Mouse (Mus musculus) megakaryocyte, adult 5-6 weeks (primary cell): ENCODE data around the gene Fkbp2. TPM values are rescaled to one million over a fixed set of nuclear protein-coding genes. Genes with fewer than 3 reads are reported as not detected.

Experiments used
- ATAC-seq: 2 replicates; pipeline ENCODE4 v1.8.0; 2016; ENCODE audit warnings: mild to moderate bottlenecking, inconsistent platforms; ENCODE audit not compliant: poor library complexity, severe bottlenecking
- total RNA-seq, 2 experiments: library from RNA; stranded (forward) in 1 of 2; stranded (reverse) in 1 of 2; fragments of 153-499, 151-499 nt in 1 of 2; fragments of 221-1000, 200-1000 nt in 1 of 2; gene quantifications; 2 replicates each; pipeline versions ENCODE4 v1.2.3 to v1.2.4; 2015 to 2017

Gene Fkbp2
- total RNA-seq, 2 experiments from 2014 or later: 127 to 141 TPM

GRCm38 (mm10) chr19:6942249-6942691 is 38.0 kb downstream of the Fkbp2 start, which contains the start of gene Gpr137:
Gpr137 (minus strand) TSS chr19:6942480.
- ATAC-seq: peak; percentile 82

GRCm38 (mm10) chr19:6941372-6942248 is 38.7 kb downstream of the Fkbp2 start, which contains the start of gene Bad:
Bad (plus strand) TSS chr19:6941861.
- peak; percentile 86 for ATAC-seq

- no peak for ATAC-seq
Measured at GRCm38 (mm10) chr19:6940396-6941351, 39.6 kb downstream of the Fkbp2 start.

GRCm38 (mm10) chr19:6939106-6940002 is 40.9 kb downstream of the Fkbp2 start:
- no peak for ATAC-seq

- ATAC-seq: no peak
Measured at GRCm38 (mm10) chr19:6937541-6938465, 42.5 kb downstream of the Fkbp2 start.

- ATAC-seq: peak; percentile 43; the same call in 1 of the 2 replicates
Measured at GRCm38 (mm10) chr19:6936299-6936698, 44.0 kb downstream of the Fkbp2 start.

GRCm38 (mm10) chr19:6934195-6934977 is 45.9 kb downstream of the Fkbp2 start, which contains the start of gene Kcnk4:
Kcnk4 (minus strand) TSS chr19:6934515.
- ATAC-seq: no peak

GRCm38 (mm10) chr19:6933436-6934194 is 46.7 kb downstream of the Fkbp2 start:
- peak; percentile 27; the same call in 1 of the 2 replicates for ATAC-seq

- ATAC-seq: no peak
Measured at GRCm38 (mm10) chr19:6933102-6933435, 47.2 kb downstream of the Fkbp2 start.

GRCm38 (mm10) chr19:6932018-6932417 is 48.3 kb downstream of the Fkbp2 start:
- ATAC-seq: no peak

- no peak for ATAC-seq
Measured at GRCm38 (mm10) chr19:6931002-6931401, 49.3 kb downstream of the Fkbp2 start.

- no peak for ATAC-seq
Measured at GRCm38 (mm10) chr19:6928080-6928479, 52.2 kb downstream of the Fkbp2 start.

Other genes starting within 250 kb of the Fkbp2 start
- 5.5 and 7.3 TPM in 2 replicates for gene Rps6ka4, start 139.9 kb downstream of the Fkbp2 start, total RNA-seq (2015)
- gene Rps6ka4, start 139.9 kb downstream of the Fkbp2 start, total RNA-seq (2017): 17.2 and 21.4 TPM in 2 replicates
- gene Ccdc88b, start 122.3 kb downstream of the Fkbp2 start, total RNA-seq (2015): 12.0 and 13.3 TPM in 2 replicates
- 45.9 and 78.0 TPM in 2 replicates for gene Ccdc88b, start 122.3 kb downstream of the Fkbp2 start, total RNA-seq (2017)
- gene Trmt112, start 70.8 kb downstream of the Fkbp2 start, total RNA-seq (2015): 133 and 146 TPM in 2 replicates
- gene Trmt112, start 70.8 kb downstream of the Fkbp2 start, total RNA-seq (2017): 176 and 188 TPM in 2 replicates
- 951 and 1,046 TPM in 2 replicates for gene Prdx5, start 70.4 kb downstream of the Fkbp2 start, total RNA-seq (2015)
- gene Prdx5, start 70.4 kb downstream of the Fkbp2 start, total RNA-seq (2017): 1,745 and 2,032 TPM in 2 replicates
- 11.9 and 12.4 TPM in 2 replicates for gene Esrra, start 58.7 kb downstream of the Fkbp2 start, total RNA-seq (2015)
- 24.6 and 28.9 TPM in 2 replicates for gene Esrra, start 58.7 kb downstream of the Fkbp2 start, total RNA-seq (2017)
- gene Catsperz, start 55.1 kb downstream of the Fkbp2 start, total RNA-seq (2015): not detected in 2 replicates
- gene Catsperz, start 55.1 kb downstream of the Fkbp2 start, total RNA-seq (2017): not detected in 2 replicates
- not detected in 2 replicates for gene Kcnk4, start 46.0 kb downstream of the Fkbp2 start, total RNA-seq (2015)
- gene Kcnk4, start 46.0 kb downstream of the Fkbp2 start, total RNA-seq (2017): 0.11 TPM in 1 of 2 replicates, not detected in the other
- 16.4 and 20.3 TPM in 2 replicates for gene Bad, start 38.6 kb downstream of the Fkbp2 start, total RNA-seq (2015)
- gene Bad, start 38.6 kb downstream of the Fkbp2 start, total RNA-seq (2017): 45.2 and 67.1 TPM in 2 replicates
- gene Gpr137, start 38.0 kb downstream of the Fkbp2 start, total RNA-seq (2015): 10.2 and 18.8 TPM in 2 replicates
- 18.4 and 20.2 TPM in 2 replicates for gene Gpr137, start 38.0 kb downstream of the Fkbp2 start, total RNA-seq (2017)
- 54.3 and 63.8 TPM in 2 replicates for gene Ppp1r14b, start 5.5 kb downstream of the Fkbp2 start, total RNA-seq (2015)
- 43.8 and 45.2 TPM in 2 replicates for gene Ppp1r14b, start 5.5 kb downstream of the Fkbp2 start, total RNA-seq (2017)
- 10.4 and 11.8 TPM in 2 replicates for gene Plcb3, start 4.0 kb downstream of the Fkbp2 start, total RNA-seq (2015)
- gene Plcb3, start 4.0 kb downstream of the Fkbp2 start, total RNA-seq (2017): 13.4 and 14.1 TPM in 2 replicates
- gene Vegfb, start 7.2 kb upstream of the Fkbp2 start, total RNA-seq (2015): 7.8 and 8.0 TPM in 2 replicates
- 2.4 and 2.8 TPM in 2 replicates for gene Vegfb, start 7.2 kb upstream of the Fkbp2 start, total RNA-seq (2017)
- 19.5 and 23.0 TPM in 2 replicates for gene Dnajc4, start 12.1 kb upstream of the Fkbp2 start, total RNA-seq (2015)
- 18.4 and 21.4 TPM in 2 replicates for gene Dnajc4, start 12.1 kb upstream of the Fkbp2 start, total RNA-seq (2017)
- gene Nudt22, start 15.6 kb upstream of the Fkbp2 start, total RNA-seq (2015): 16.6 and 29.0 TPM in 2 replicates
- 10.1 and 16.0 TPM in 2 replicates for gene Nudt22, start 15.6 kb upstream of the Fkbp2 start, total RNA-seq (2017)
- gene Trpt1, start 15.6 kb upstream of the Fkbp2 start, total RNA-seq (2015): 1.5 and 3.4 TPM in 2 replicates
- gene Trpt1, start 15.6 kb upstream of the Fkbp2 start, total RNA-seq (2017): 2.7 and 3.4 TPM in 2 replicates
- 76.4 and 89.1 TPM in 2 replicates for gene Fermt3, start 39.0 kb upstream of the Fkbp2 start, total RNA-seq (2015)
- 239 and 262 TPM in 2 replicates for gene Fermt3, start 39.0 kb upstream of the Fkbp2 start, total RNA-seq (2017)
- gene Stip1, start 59.5 kb upstream of the Fkbp2 start, total RNA-seq (2015): 90.4 and 95.8 TPM in 2 replicates
- gene Stip1, start 59.5 kb upstream of the Fkbp2 start, total RNA-seq (2017): 102 and 115 TPM in 2 replicates
- 0.69 and 3.7 TPM in 2 replicates for gene Macrod1, start 76.3 kb upstream of the Fkbp2 start, total RNA-seq (2015)
- 0.66 and 0.77 TPM in 2 replicates for gene Macrod1, start 76.3 kb upstream of the Fkbp2 start, total RNA-seq (2017)
- not detected in 2 replicates for gene Flrt1, start 125.2 kb upstream of the Fkbp2 start, total RNA-seq (2015)
- not detected in 2 replicates for gene Flrt1, start 125.2 kb upstream of the Fkbp2 start, total RNA-seq (2017)
- 33.6 and 40.7 TPM in 2 replicates for gene Otub1, start 225.8 kb upstream of the Fkbp2 start, total RNA-seq (2015)
- 76.2 and 81.8 TPM in 2 replicates for gene Otub1, start 225.8 kb upstream of the Fkbp2 start, total RNA-seq (2017)
- gene Cox8a, start 237.1 kb upstream of the Fkbp2 start, total RNA-seq (2015): 493 and 496 TPM in 2 replicates
- 661 and 699 TPM in 2 replicates for gene Cox8a, start 237.1 kb upstream of the Fkbp2 start, total RNA-seq (2017)